Mouse (Mus musculus) lung, postnatal 0 days (tissue): ENCODE data around the gene Olfr5.

Source experiments
- CTCF ChIP-seq: IDR thresholded peaks from 2 replicates; pipeline ENCODE4 v1.5.1; 2016; ENCODE audit warnings: antibody characterized with exemption, mild to moderate bottlenecking
- EP300 ChIP-seq: IDR thresholded peaks from 2 replicates; pipeline ENCODE4 v1.6.1; 2016; ENCODE audit warnings: antibody characterized with exemption, mild to moderate bottlenecking, control low read depth

DNA sequence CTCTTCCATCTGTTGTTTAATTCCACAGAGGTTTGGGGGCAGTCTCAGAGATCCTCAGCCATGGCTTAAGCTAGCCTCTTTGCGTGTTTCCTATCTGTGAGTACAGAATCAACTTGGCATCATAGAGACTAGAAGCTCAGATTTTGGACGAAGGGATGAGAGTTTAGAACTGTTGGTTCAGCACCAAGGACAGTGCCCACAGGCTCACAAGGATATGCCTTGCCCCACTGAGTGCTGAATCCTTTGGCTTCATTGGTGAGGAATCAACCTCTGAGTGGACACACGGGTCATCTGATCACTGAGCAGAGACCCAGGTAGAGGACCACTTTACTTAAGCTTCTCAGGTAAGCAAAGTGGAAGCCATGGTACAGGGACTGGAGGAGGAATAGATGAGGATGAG, 30.3 kb downstream of the Olfr5 start:
- TF ChIP-seq CTCF, result no peak
- no peak for TF ChIP-seq EP300
